Mouse (Mus musculus) liver, embryonic 11.5 days (tissue): ENCODE measurements around the gene Gm42715. TPM values are rescaled to one million over a fixed set of nuclear protein-coding genes. Genes with fewer than 3 reads are reported as not detected.
A peak's percentile ranks its signal among the peaks of the same experiment; 100 is the strongest.

Experiments
- ATAC-seq: fragments of 200-750 bp; cut with Nextera tagmentation; replicated peaks from 2 replicates; pipeline ENCODE4 v1.8.0; 2017; ENCODE audit warnings: moderate number of reproducible peaks, mild to moderate bottlenecking, moderate TSS enrichment, moderate library complexity; ENCODE audit not compliant: low FRiP score
- DNase-seq: peaks from one replicate; pipeline ENCODE4 v3.0.0-alpha.2; 2017; ENCODE audit warnings: low spot score
- H3K27ac ChIP-seq: fragments of 300-500 bp; sonication (generic); 2 replicates; pipeline ENCODE4 v1.5.1; 2014; ENCODE audit warnings: mild to moderate bottlenecking, low read depth, low read length, control low read depth
- H3K27me3 ChIP-seq: fragments of 300-500 bp; sonication (generic); replicated peaks from 2 replicates; pipeline ENCODE4 v1.6.1; 2014; ENCODE audit warnings: low read length, mixed read lengths; ENCODE audit not compliant: control insufficient read depth, insufficient read depth
- H3K36me3 ChIP-seq: fragments of 300-500 bp; sonication (generic); 2 replicates; pipeline ENCODE4 v1.6.1; 2014; ENCODE audit warnings: mild to moderate bottlenecking, low read length, moderate library complexity, mixed read lengths; ENCODE audit not compliant: control insufficient read depth, insufficient read depth
- H3K4me1 ChIP-seq: fragments of 300-500 bp; sonication (generic); replicated peaks from 2 replicates; pipeline ENCODE4 v1.6.1; 2014; ENCODE audit warnings: low read length, mixed read lengths; ENCODE audit not compliant: control insufficient read depth, insufficient read depth
- H3K4me2 ChIP-seq: fragments of 300-500 bp; sonication (generic); 2 replicates; pipeline ENCODE4 v1.6.1; 2014; ENCODE audit warnings: mild to moderate bottlenecking, control low read depth, moderate library complexity
- H3K4me3 ChIP-seq: fragments of 300-500 bp; sonication (generic); 2 replicates; pipeline ENCODE4 v1.5.1; 2014; ENCODE audit warnings: low read depth, low read length, control low read depth
- H3K9ac ChIP-seq: fragments of 300-500 bp; sonication (generic); 2 replicates; pipeline ENCODE4 v1.6.1; 2014; ENCODE audit warnings: low read depth, low read length, control low read depth
- H3K9me3 ChIP-seq: fragments of 300-500 bp; sonication (generic); 2 replicates; pipeline ENCODE4 v1.6.1; 2016; ENCODE audit warnings: low read length, inconsistent platforms, mixed read lengths; ENCODE audit not compliant: control insufficient read depth
- WGBS: fragments of 180-500 bp; shearing (Covaris S2); extraction: QIAGEN DNeasy Blood & Tissue Kit; methylation state at CpG from one replicate; pipeline ENCODE4 v1.1.7; 2014; 5-methylcytosine and 5-hydroxymethylcytosine counted together
- polyA plus RNA-seq: library from polyadenylated mRNA; unstranded; fragments of >200 nt; fragmentation: Nextera tagmentation; extraction: Ambion mirVana; gene quantifications from 2 replicates; pipeline ENCODE4 v1.2.1, GENCODE M21; 2014

Gene Gm42715
- polyA plus RNA-seq, 1 experiment from 2014 or later = 16.1 TPM

DNA sequence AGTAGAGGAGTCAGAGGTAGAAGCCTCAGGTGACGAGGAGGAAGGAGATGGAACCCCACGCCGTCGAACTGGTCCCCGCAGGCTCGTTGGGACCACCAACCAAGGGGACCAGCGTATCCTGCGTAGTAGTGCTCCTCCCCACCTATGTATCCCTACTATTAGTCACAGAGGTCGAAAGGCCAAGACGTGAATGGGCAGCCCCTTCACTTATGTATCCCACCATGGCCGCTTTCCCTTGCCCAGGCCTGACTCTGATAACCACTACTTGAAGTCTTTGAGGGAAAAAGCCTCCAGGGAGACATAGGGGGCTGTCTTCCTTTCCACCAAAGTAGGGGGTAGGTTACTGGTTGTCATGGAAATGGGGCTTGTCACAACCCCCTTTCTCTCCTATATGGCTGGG is 41.2 kb downstream of the Gm42715 start:
- no peaks in the 10 kb centered on the region for H3K27me3 ChIP-seq
- peaks cover 58% of the 10 kb centered on the region for H3K36me3 ChIP-seq
- no peak overlapping the region for H3K4me3 ChIP-seq
- no peak overlapping the region for H3K9ac ChIP-seq
- ATAC-seq = no peak
- no peak overlapping the region for H3K27ac ChIP-seq
- 94% methylated on average over 11 of the region's 11 CpGs for WGBS
- no peak overlapping the region for H3K4me2 ChIP-seq
- no peak for DNase-seq
- no peaks in the 10 kb centered on the region for H3K9me3 ChIP-seq
- H3K4me1 ChIP-seq = no peaks in the 10 kb centered on the region

DNA sequence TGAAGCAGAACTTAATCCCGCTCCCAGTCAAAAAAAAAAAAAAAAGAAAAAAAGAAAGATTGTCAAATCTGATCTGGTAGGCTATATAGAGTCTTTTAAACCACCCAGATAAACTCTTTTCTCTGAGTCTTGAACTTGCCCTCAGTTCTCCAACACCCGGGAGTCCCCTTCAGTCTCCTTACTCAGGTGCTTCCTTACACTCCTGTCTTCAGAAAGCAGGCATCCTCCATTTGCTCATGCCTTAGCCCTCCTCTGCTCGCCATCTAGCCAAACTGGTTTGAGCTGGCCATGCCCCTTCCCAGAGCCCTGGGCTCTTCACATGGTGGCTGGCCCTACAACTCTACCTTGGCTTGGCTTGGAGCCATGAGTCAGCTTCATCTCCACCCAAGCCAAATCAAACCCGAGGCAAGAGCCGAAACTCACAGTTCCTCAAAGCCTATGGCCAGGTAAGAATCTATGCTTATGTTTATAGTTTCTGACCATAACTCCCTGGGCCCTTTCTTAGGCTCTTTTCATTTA is 42.0 kb downstream of the Gm42715 start, which contains the start of gene Tmem265:
Gene Tmem265, plus strand, starts transcription at position 51 of the 519 bp plus-strand sequence.
- H3K4me1 ChIP-seq = no peaks in the 10 kb centered on the region
- H3K4me2 ChIP-seq = no peak within 1 kb of the TSS
- DNase-seq (no peak), ATAC-seq (no peak)
- no peaks in the 10 kb centered on the region for H3K9me3 ChIP-seq
- H3K9ac ChIP-seq = no peak within 1 kb of the TSS
- H3K36me3 ChIP-seq = peaks cover 57% of the 10 kb centered on the region
- 85% methylated on average over 5 of the region's 5 CpGs for WGBS
- no peak within 1 kb of the TSS for H3K4me3 ChIP-seq
- no peaks in the 10 kb centered on the region for H3K27me3 ChIP-seq
- no peak within 1 kb of the TSS for H3K27ac ChIP-seq

DNA sequence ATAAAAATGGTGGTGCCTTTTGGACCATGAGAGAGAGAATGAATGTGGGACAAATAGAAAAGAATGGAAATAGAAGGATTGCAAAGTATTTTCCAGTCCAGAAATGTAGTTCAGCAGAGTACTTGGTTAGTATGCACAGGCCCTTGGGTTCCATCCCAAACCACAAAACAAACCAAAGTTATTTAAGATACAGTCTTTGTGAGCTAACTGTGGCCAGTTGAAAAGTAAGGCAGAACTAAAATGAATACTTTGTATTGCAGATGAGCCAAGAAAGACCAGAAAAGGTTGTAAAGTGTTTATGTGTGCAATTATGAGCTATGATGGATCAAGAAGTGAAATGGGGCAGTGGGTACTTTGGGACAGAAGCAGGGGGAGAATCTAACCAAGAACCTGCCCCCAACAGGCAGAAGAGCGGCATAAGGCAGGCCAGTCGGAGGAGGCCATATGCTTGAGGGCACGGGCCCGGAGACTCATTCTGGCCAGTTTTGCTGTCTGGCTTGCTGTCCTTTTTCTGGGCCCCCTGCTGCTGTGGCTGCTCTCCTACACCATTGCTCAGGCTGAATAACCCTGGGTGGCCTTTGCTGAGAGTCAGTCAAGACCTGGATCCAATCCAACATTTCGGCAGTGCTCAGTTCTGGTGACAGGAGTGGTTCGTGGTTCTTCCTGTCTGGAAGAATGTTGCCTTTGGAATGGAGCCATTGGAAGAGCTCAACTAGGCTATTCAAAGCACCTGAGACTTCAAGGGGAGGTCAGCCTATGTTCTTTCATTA is 45.2 kb downstream of the Gm42715 start:
- H3K9ac ChIP-seq = no peak overlapping the region
- no peak overlapping the region for H3K4me2 ChIP-seq
- ATAC-seq (no peak), DNase-seq (no peak)
- H3K27me3 ChIP-seq = no peaks in the 10 kb centered on the region
- WGBS = 90% methylated on average over 6 of the region's 6 CpGs
- no peak overlapping the region for H3K27ac ChIP-seq
- no peaks in the 10 kb centered on the region for H3K4me1 ChIP-seq
- H3K4me3 ChIP-seq = no peak overlapping the region
- H3K9me3 ChIP-seq = no peaks in the 10 kb centered on the region
- H3K36me3 ChIP-seq = peaks cover 38% of the 10 kb centered on the region

DNA sequence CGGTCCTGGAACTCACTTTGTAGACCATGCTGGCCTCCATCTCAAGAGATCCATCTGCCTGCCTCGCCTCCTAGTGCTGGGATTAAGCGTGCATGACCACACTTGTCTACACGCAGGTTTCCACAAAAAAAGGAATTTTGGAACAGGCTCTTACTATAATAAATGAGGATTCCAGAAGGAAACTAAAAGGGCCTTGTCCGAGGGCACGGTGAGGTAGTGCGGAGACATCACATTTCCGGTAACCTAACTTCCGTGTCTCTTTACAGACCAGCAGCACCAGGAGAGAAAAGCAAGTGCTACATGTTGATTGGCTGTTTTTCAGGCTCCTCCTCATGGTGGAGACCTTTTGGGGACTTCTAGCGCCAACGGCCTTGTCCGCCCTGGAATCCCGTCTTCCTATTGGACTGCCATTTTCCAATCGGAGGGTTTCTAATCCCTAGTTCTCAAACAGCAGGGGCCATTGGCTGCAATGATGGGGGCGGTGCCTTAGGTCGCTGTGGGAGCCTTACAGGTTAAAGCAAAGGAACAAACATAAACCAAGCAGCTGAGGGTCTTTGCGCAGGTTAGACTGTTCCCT is 53.6 kb downstream of the Gm42715 start, which contains the start of gene Phkg2:
Gene Phkg2, plus strand, starts transcription at position 446 of the 577 bp plus-strand sequence.
- H3K27ac ChIP-seq = peak within 1 kb of the TSS; percentile 67
- peak within 1 kb of the TSS; percentile 84 for H3K4me2 ChIP-seq
- H3K9ac ChIP-seq = peak within 1 kb of the TSS; percentile 80
- DNase-seq (peak; percentile 83), ATAC-seq (peak; percentile 99)
- H3K9me3 ChIP-seq = no peaks in the 10 kb centered on the region
- WGBS = under 1% methylated on average over 17 of the region's 17 CpGs
- no peaks in the 10 kb centered on the region for H3K27me3 ChIP-seq
- H3K4me3 ChIP-seq = peak within 1 kb of the TSS; percentile 90
- peaks cover 10% of the 10 kb centered on the region for H3K4me1 ChIP-seq
- peaks cover 6% of the 10 kb centered on the region; the same call in 1 of the 2 replicates for H3K36me3 ChIP-seq

DNA sequence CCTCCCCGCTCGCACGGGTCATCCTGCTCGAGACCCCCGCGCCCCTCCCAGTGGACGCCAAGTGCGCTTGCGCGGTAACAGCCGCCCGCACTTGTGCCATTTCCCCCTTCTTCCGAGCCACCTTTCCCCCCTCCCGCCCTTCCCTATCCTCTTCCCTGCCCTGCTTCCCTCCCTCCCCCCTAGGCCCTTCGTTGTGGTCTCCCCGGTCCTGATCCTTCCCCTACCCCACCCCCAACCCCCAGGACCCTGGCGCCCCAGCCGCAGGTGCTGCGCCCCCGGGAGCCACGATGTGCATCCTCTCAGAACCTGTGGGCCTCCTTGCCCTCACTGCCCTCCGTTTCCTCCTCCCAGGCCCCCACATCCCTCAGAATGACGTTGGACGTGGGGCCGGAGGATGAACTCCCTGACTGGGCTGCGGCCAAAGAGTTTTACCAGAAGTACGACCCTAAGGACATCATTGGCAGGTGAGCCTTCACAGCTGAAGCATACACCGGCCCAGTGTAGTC is 54.2 kb downstream of the Gm42715 start:
- Histone ChIP-seq H3K36me3 (peaks cover 6% of the 10 kb centered on the region; the same call in 1 of the 2 replicates), H3K4me2 (peak overlapping the region; percentile 84), H3K27ac (peak overlapping the region; percentile 67), H3K9me3 (no peaks in the 10 kb centered on the region), H3K9ac (peak overlapping the region; percentile 80), H3K27me3 (no peaks in the 10 kb centered on the region), H3K4me1 (peaks cover 10% of the 10 kb centered on the region), H3K4me3 (peak overlapping the region; percentile 90)
- 1% methylated on average over 27 of the region's 28 CpGs for WGBS
- ATAC-seq (peak; percentile 58), DNase-seq (no peak)

DNA sequence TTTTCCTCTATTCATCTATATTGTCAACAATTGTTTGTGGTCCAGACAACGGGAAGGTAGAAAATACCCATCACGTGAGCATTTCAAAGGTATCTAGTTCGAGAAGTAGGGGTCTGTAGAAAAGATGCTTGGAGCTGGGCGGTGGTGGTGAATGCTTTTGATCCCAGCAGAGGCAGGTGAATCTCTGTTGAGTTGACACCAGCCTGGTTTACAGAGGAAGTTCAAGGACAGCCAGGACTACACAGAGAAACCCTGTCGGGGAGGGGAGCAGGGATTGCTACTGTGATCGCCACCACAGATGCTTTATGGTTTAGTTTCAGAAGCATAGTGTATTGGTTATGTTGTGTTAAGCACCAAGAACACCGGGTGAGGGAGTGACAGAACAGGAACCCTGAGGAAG is 54.7 kb downstream of the Gm42715 start:
- peak overlapping the region; percentile 67 for H3K27ac ChIP-seq
- H3K4me1 ChIP-seq = peaks cover 10% of the 10 kb centered on the region
- H3K9me3 ChIP-seq = no peaks in the 10 kb centered on the region
- DNase-seq (no peak), ATAC-seq (no peak)
- WGBS = 15% methylated on average over 7 of the region's 7 CpGs
- H3K36me3 ChIP-seq = 0 out of 2 replicates have a peak, but pooled peaks cover 2% of the 10 kb centered on the region
- H3K27me3 ChIP-seq = no peaks in the 10 kb centered on the region
- peak overlapping the region; percentile 84 for H3K4me2 ChIP-seq
- peak overlapping the region; percentile 80 for H3K9ac ChIP-seq
- peak overlapping the region; percentile 90 for H3K4me3 ChIP-seq

DNA sequence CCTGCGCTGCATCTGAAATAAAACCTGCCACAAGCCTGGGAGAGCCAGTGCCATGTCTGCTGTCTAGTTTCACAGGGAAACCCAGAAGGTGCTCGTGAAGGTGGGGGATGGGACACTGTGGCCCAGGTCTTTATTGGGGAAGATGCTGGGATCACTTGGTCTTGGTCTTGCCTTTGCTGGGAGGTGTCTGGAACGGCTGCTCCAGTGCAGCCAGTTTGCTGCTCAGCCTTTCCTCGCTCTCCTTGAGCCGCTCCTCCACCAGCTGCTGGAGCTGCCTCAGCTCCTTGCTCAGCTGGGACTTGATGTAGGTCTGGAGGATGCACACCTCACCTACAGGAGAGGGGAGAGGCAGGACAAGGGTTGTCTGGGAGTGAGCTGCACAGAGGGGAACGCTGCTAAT is 63.9 kb downstream of the Gm42715 start:
- H3K27ac ChIP-seq = no peak overlapping the region
- peaks cover 21% of the 10 kb centered on the region for H3K4me1 ChIP-seq
- DNase-seq (no peak), ATAC-seq (no peak)
- no peaks in the 10 kb centered on the region for H3K27me3 ChIP-seq
- 91% methylated on average over 6 of the region's 6 CpGs for WGBS
- no peak overlapping the region for H3K4me2 ChIP-seq
- no peak overlapping the region for H3K4me3 ChIP-seq
- no peaks in the 10 kb centered on the region for H3K9me3 ChIP-seq
- no peak overlapping the region for H3K9ac ChIP-seq
- H3K36me3 ChIP-seq = peaks cover 25% of the 10 kb centered on the region

DNA sequence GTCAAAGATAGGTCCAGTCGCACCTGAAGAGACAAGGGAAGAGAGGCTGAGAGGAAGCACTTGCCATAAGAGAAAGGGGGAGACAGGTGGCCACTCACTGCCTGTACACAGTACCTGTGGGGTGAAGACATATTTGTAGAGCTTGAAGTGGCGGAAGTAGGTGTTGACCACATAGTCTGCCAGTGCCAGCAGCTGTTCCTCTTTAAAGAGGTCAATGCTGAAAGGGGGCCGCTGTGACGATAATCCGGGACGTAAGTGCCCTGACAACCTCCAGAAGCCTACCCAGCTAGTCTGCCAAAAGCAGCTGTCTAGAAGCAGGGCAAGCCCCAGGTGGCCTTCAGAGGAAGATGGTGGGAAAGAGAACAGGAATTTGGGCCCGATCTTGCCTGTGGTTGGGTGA is 65.6 kb downstream of the Gm42715 start:
- H3K4me2 ChIP-seq = no peak overlapping the region
- peaks cover 28% of the 10 kb centered on the region for H3K4me1 ChIP-seq
- ATAC-seq (no peak), DNase-seq (no peak)
- no peaks in the 10 kb centered on the region for H3K9me3 ChIP-seq
- WGBS = 90% methylated on average over 7 of the region's 7 CpGs
- no peak overlapping the region for H3K4me3 ChIP-seq
- peaks cover 20% of the 10 kb centered on the region; the same call in 1 of the 2 replicates for H3K36me3 ChIP-seq
- no peak overlapping the region for H3K9ac ChIP-seq
- no peak overlapping the region for H3K27ac ChIP-seq
- H3K27me3 ChIP-seq = no peaks in the 10 kb centered on the region
